Mouse (Mus musculus) ES-E14 (cell line): ENCODE data around the gene Zeb2. TPM values are rescaled to one million over a fixed set of nuclear protein-coding genes. Genes with fewer than 3 reads are reported as not detected.

Source experiments
- DNase-seq: peaks from one replicate; pipeline ENCODE4 v3.0.0-alpha.2; 2013; ENCODE audit warnings: low read depth, low spot score
- H3K27ac ChIP-seq: 2 replicates; pipeline ENCODE4 v1.5.1; 2012; ENCODE audit warnings: low read depth, mild to moderate bottlenecking, low read length, moderate library complexity, mixed read lengths; ENCODE audit not compliant: poor library complexity, insufficient read depth, severe bottlenecking
- H3K36me3 ChIP-seq: 2 replicates; pipeline ENCODE4 v1.6.1; 2012; ENCODE audit warnings: mild to moderate bottlenecking, low read length, moderate library complexity, mixed read lengths; ENCODE audit not compliant: control insufficient read depth, poor library complexity, insufficient read depth, severe bottlenecking
- H3K4me1 ChIP-seq, 2 experiments: fragments of 150-350 bp in 1 of 2; sonication (generic) in 1 of 2; 2 replicates each; pipeline ENCODE4 v1.6.1; 2012; ENCODE audit warnings: low read length in 2 of 2, mild to moderate bottlenecking in 1 of 2, mixed read lengths in 1 of 2; ENCODE audit not compliant: control insufficient read depth in 2 of 2, insufficient read depth in 2 of 2, poor library complexity in 1 of 2
- H3K4me3 ChIP-seq, 2 experiments: fragments of 150-350 bp in 1 of 2; sonication (generic) in 1 of 2; 2 replicates each; pipeline ENCODE4 v1.5.1; 2012; ENCODE audit warnings: low read length in 2 of 2, low read depth in 1 of 2, mild to moderate bottlenecking in 1 of 2, mixed read lengths in 1 of 2; ENCODE audit not compliant: insufficient read depth in 1 of 2, poor library complexity in 1 of 2, severe bottlenecking in 1 of 2
- H3K9ac ChIP-seq: 2 replicates; pipeline ENCODE4 v1.6.1; 2012; ENCODE audit warnings: low read depth, mild to moderate bottlenecking, low read length, mixed read lengths; ENCODE audit not compliant: poor library complexity, insufficient read depth, severe bottlenecking
- H3K9me3 ChIP-seq: fragments of 150-350 bp; sonication (generic); 2 replicates; pipeline ENCODE4 v1.6.1; 2012; ENCODE audit warnings: low read depth, mild to moderate bottlenecking, low read length; ENCODE audit not compliant: control insufficient read depth, insufficient read depth
- CHD2 ChIP-seq: IDR thresholded peaks from 2 replicates; pipeline ENCODE4 v1.6.1; 2014; ENCODE audit warnings: mild to moderate bottlenecking, low read depth, low read length, inconsistent platforms
- HCFC1 ChIP-seq: IDR thresholded peaks from 2 replicates; pipeline ENCODE4 v1.6.1; 2012; ENCODE audit warnings: low read length, inconsistent platforms, borderline replicate concordance; ENCODE audit not compliant: insufficient read depth
- MAFK ChIP-seq: IDR thresholded peaks from 2 replicates; pipeline ENCODE4 v1.6.1; 2014; ENCODE audit warnings: mild to moderate bottlenecking, low read depth, low read length, inconsistent platforms; ENCODE audit not compliant: insufficient read depth
- ZC3H11A ChIP-seq: IDR thresholded peaks from 2 replicates; pipeline ENCODE4 v1.6.1; 2012; ENCODE audit warnings: low read depth, mild to moderate bottlenecking, inconsistent platforms, low read length, borderline replicate concordance
- ZNF384 ChIP-seq: IDR thresholded peaks from 2 replicates; pipeline ENCODE4 v1.6.1; 2012; ENCODE audit warnings: low read depth, low read length, inconsistent platforms
- in situ Hi-C, 2 experiments: fragments of 600-800 bp; cut with MboI; formaldehyde crosslinking; loops; one replicate each; pipeline ENCODE4 v1.15.1; 2025; ENCODE audit warnings: low sequenced_read_pairs in 2 of 2, inconsistent platforms in 1 of 2; ENCODE audit not compliant: unreplicated experiment in 2 of 2
- total RNA-seq: library from RNA; depleted of rRNA; stranded (reverse); fragments of 300-350 nt; gene quantifications from 2 replicates; pipeline ENCODE4 v1.2.3, GENCODE M21; 2012

The Zeb2 gene
- total RNA-seq, 1 experiment, result 11.9 TPM

DNA sequence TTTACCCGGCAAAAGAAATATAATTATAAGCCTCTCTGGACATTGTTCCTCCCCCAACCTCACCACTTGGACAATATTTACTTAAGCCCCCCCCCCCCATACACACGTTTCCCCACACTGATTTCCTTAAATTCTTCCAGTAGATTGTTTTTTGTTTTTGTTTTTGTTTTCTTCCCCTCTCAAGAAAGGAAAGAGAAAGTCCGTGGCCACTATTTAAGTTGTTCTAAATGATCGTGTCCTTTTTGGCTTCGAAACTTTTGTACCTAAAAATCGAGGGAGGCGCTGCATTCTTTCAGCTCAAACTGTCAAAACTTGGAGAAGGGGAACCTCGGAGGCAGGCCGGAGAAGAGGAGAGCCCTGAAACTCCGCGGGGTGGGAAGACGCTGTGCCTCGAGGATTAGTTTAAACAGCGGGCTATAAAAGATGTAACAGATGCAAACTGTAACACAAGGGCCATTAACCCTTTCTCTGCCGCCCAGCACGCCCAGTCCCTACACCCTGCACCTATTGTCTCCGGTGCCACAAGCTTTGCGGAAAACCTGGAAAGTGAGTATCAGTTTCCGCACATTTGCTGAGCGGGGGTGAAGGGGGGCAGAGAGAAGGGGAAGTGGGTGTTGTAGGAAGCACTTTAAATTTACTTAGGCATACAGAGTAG lies 6.3 kb downstream of the Zeb2 start:
- peaks cover 2 to 4% of the 10 kb centered on the region in 2 experiments; a peak in 2 of 4 replicates for H3K4me1 ChIP-seq
- TF ChIP-seq MAFK (no peak), CHD2 (no peak), ZC3H11A (no peak), HCFC1 (no peak), ZNF384 (no peak)
- in situ Hi-C loops, result no loop called here
- no peak overlapping the region for H3K9ac ChIP-seq
- DNase-seq, result no peak
- H3K4me3 ChIP-seq, result peak overlapping the region; percentile 69 to 87; a peak in 3 of 4 replicates
- H3K36me3 ChIP-seq, result no peaks in the 10 kb centered on the region
- H3K27ac ChIP-seq, result no peak overlapping the region
- no peaks in the 10 kb centered on the region for H3K9me3 ChIP-seq

DNA sequence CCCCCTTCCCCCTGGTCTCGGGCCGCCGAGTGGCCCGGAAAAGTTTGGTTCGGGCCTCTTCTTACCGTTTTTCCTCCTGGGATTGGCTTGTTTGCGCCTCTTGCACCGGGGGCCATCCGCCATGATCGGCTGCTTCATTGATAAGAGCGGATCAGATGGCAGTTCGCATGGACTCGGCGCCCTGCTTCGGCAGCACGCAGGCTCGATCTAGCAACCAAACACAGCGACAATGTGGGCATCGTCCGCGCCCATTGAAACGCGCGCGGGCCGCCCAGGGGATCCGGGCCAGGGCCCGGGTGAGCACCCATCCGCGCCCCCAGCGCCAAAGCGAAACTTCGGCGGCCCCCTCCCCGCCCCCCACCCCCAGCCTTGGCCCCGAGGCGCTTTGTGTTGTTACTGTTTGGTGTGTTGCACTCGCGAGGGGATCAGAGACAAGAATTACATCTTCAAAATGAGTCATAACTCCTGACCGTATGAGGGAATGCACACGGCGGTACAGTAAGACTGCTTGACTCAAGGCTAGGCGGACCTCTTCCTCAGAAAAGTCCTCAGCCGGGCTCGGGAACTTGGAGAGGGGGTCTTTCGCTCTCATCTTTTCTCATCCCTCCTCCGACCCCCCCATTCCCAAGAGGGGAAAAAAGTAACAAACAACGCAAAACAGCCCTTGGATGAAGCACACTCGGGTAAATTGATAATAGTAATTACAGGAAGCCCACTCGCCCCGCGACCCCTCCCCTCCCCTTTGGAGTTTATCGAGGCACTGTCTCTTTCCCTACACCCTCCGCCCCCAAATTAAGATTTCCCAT lies 7.0 kb downstream of the Zeb2 start:
- Histone ChIP-seq H3K9me3 (no peaks in the 10 kb centered on the region), H3K36me3 (no peaks in the 10 kb centered on the region), H3K9ac (peak overlapping the region; percentile 16; the same call in 1 of the 2 replicates), H3K4me3 (peak overlapping the region; percentile 69 to 87), H3K27ac (no peak overlapping the region), H3K4me1 (no peaks in the 10 kb centered on the region; a peak in 1 of 4 replicates)
- in situ Hi-C loops, result no loop called here
- no peak for DNase-seq
- TF ChIP-seq HCFC1 (no peak), ZC3H11A (no peak), MAFK (no peak), ZNF384 (no peak), CHD2 (no peak)

DNA sequence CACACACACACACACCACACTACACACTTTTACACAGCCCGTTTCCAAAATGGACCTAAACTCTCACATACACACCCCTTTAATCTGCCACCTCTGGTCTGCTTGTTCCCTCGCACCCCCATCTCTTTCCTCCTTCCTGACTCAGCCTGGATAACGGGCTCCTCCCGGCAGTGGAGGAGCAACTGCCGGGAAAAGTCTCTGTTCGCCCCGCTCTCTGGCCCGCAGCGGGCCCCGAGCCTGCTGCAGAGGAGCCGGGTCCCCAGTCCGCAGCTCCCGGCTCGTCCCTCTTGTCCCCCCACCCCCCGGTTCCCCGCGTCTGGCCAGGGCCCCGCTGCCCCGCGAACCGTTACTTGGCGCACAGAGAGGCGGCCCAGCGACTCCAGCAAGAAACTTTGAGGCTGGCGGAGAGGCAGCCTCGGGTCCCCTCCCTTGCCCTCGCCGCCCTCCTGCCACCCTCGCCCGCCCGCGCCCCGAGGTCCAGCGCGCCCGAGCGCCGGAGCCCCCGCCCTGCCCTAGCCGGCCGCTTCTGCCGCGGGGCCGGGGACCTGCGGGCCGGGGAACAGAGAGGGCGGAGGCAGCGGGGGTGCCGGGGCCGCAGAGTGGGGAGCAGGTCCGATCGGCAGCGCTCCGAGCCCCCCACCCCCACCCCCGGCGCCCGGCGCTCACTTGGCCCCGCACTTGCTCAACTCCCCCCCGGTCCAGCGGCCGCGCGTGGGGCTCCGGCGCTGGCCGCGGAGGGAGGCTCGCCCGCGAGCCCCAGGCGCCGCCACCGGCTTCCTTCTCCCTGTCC lies 7.8 kb downstream of the Zeb2 start:
- H3K36me3 ChIP-seq, result no peaks in the 10 kb centered on the region
- TF ChIP-seq ZNF384, result no peak
- no peak for TF ChIP-seq MAFK
- no peak for TF ChIP-seq CHD2
- no peak for TF ChIP-seq HCFC1
- no peak for TF ChIP-seq ZC3H11A
- in situ Hi-C loops, result no loop called here
- no peak for DNase-seq
- H3K9ac ChIP-seq, result no peak overlapping the region
- H3K27ac ChIP-seq, result no peak overlapping the region
- H3K4me3 ChIP-seq, result peak overlapping the region; percentile 69 to 87
- no peaks in the 10 kb centered on the region; a peak in 1 of 4 replicates for H3K4me1 ChIP-seq
- H3K9me3 ChIP-seq, result no peaks in the 10 kb centered on the region

DNA sequence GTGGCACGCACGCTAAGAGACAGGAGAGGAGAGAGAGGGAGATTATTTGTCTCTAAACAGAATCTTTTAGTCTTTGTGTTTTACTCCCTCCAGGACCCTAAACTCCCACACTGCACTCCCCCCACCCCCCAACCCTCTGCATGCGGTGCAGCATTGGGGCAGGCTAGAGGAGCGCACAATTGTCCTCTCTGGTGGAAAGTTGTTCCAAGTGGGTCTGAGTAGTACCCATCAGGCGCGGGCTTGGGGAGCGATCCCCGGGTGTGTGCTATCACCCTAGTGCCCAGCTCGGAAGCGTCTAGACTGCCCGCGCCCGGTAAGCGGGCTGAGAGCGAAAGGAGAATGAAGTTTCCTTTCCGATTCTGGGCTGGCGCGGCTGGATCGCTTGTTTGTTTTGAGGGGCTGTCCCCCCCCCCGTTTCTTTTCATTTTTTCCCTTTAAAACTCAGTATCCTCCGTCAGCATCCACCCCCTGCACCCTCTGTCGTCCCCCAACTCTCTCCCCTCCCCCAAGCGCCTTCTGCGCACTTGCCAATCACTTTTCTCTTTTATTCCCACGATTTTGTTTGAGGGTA lies 8.6 kb downstream of the Zeb2 start:
- Histone ChIP-seq H3K9ac (no peak overlapping the region), H3K9me3 (no peaks in the 10 kb centered on the region), H3K36me3 (no peaks in the 10 kb centered on the region), H3K4me1 (no peaks in the 10 kb centered on the region; a peak in 1 of 4 replicates), H3K4me3 (peak overlapping the region; percentile 69 to 87), H3K27ac (no peak overlapping the region; the same call in 1 of the 2 replicates)
- in situ Hi-C loops, result no loop called here
- no peak for DNase-seq
- TF ChIP-seq ZC3H11A (no peak), ZNF384 (no peak), CHD2 (no peak), MAFK (no peak), HCFC1 (no peak)
